Mouse (Mus musculus) cerebellum, adult 2 months (tissue): ENCODE measurements around the gene Hrct1.

Source experiments
- CTCF ChIP-seq: fragments of 200-500 bp; IDR thresholded peaks from 2 replicates; pipeline ENCODE4 v1.5.1; 2011; ENCODE audit warnings: low read depth, mild to moderate bottlenecking, control low read depth, low read length, moderate library complexity, borderline replicate concordance; ENCODE audit not compliant: insufficient read depth
- POLR2A ChIP-seq: fragments of 200-500 bp; IDR thresholded peaks from 2 replicates; pipeline ENCODE4 v1.6.1; 2011; ENCODE audit warnings: low read length, control low read depth, borderline replicate concordance; ENCODE audit not compliant: insufficient read depth

- TF ChIP-seq POLR2A (no peak), CTCF (no peak)
These were observed 36.0 kb upstream of the Hrct1 start for GRCm38 (mm10) chr4:43691026-43691425.
